Mouse (Mus musculus): Measurements from ENCODE around the gene Apoa2. TPM values are rescaled to one million over a fixed set of nuclear protein-coding genes. Genes with fewer than 3 reads are reported as not detected.

Apoa2 gene
- polyA plus RNA-seq, 1 experiment: not detected

GRCm38 (mm10) chr1:171213801-171214496, 10.9 kb upstream of the Apoa2 start, which contains the start of gene Nr1i3:
Gene Nr1i3 (plus strand): TSS chr1:171213970.
- H3K4me3 ChIP-seq: no peak within 1 kb of the TSS

GRCm38 (mm10) chr1:171216241-171216955, 8.5 kb upstream of the Apoa2 start:
- no peak overlapping the region for H3ac ChIP-seq (ENCODE audit: control insufficient read depth, insufficient read length)
- H3K4me2 ChIP-seq (ENCODE audit: low read depth): no peak overlapping the region
- H3K36me3 ChIP-seq (ENCODE audit: control insufficient read depth, insufficient read depth): peaks cover 4% of the 10 kb centered on the region
- H3K27me3 ChIP-seq (ENCODE audit: control insufficient read depth, insufficient read depth, insufficient read length): no peaks in the 10 kb centered on the region
- no peak for TF ChIP-seq CEBPB (IDR thresholded peaks at IDR 0.05; ENCODE audit: insufficient read depth, poor library complexity, severe bottlenecking)
- TF ChIP-seq TCF3 (IDR thresholded peaks at IDR 0.05; ENCODE audit: insufficient read length, low read depth): no peak
- TF ChIP-seq MYOG (IDR thresholded peaks at IDR 0.05; ENCODE audit: control insufficient read depth in 1 of 3, insufficient read depth in 1 of 3, insufficient read length in 2 of 3, low read depth in 2 of 3): no peak
- TF ChIP-seq TCF12 (IDR thresholded peaks at IDR 0.05; ENCODE audit: insufficient read depth, poor library complexity, severe bottlenecking): no peak
- TF ChIP-seq MYOD1 (IDR thresholded peaks at IDR 0.05; ENCODE audit: control insufficient read depth in 1 of 3, insufficient read length in 2 of 3, low read depth in 2 of 3): no peak
- no peak for TF ChIP-seq E2F4 (IDR thresholded peaks at IDR 0.05; ENCODE audit: insufficient read depth)
- TF ChIP-seq REST (IDR thresholded peaks at IDR 0.05; ENCODE audit: insufficient read depth, insufficient read length): no peak
- TF ChIP-seq POLR2A (IDR thresholded peaks at IDR 0.05; ENCODE audit: insufficient read length, low read depth): no peak
- no peak for TF ChIP-seq POLR2AphosphoS2 (IDR thresholded peaks at IDR 0.05; ENCODE audit: insufficient read length, low read depth)
- TF ChIP-seq SRF (IDR thresholded peaks at IDR 0.05; ENCODE audit: control insufficient read depth, insufficient read length, low read depth): no peak
- no peak for TF ChIP-seq USF1 (IDR thresholded peaks at IDR 0.05; ENCODE audit: low read depth)
- TF ChIP-seq MAX (IDR thresholded peaks at IDR 0.05; ENCODE audit: low read depth): no peak
- no peak overlapping the region for H3K4me3 ChIP-seq
- no peaks in the 10 kb centered on the region for H3K79me2 ChIP-seq (ENCODE audit: control insufficient read depth, insufficient read depth)

More at GRCm38 (mm10) chr1:171213801-171214496, 10.9 kb upstream of the Apoa2 start, which contains the start of gene Nr1i3:
- peaks cover 3% of the 10 kb centered on the region for H3K36me3 ChIP-seq (ENCODE audit: control insufficient read depth, insufficient read depth)
- TF ChIP-seq MAX (IDR thresholded peaks at IDR 0.05; ENCODE audit: low read depth) (no peak), SRF (IDR thresholded peaks at IDR 0.05; ENCODE audit: control insufficient read depth, insufficient read length, low read depth) (no peak), CEBPB (IDR thresholded peaks at IDR 0.05; ENCODE audit: insufficient read depth, poor library complexity, severe bottlenecking) (no peak), E2F4 (IDR thresholded peaks at IDR 0.05; ENCODE audit: insufficient read depth) (no peak), USF1 (IDR thresholded peaks at IDR 0.05; ENCODE audit: low read depth) (no peak), REST (IDR thresholded peaks at IDR 0.05; ENCODE audit: insufficient read depth, insufficient read length) (no peak), MYOG (IDR thresholded peaks at IDR 0.05; ENCODE audit: control insufficient read depth in 1 of 3, insufficient read depth in 1 of 3, insufficient read length in 2 of 3, low read depth in 2 of 3) (no peak), POLR2AphosphoS2 (IDR thresholded peaks at IDR 0.05; ENCODE audit: insufficient read length, low read depth) (no peak), POLR2A (IDR thresholded peaks at IDR 0.05; ENCODE audit: insufficient read length, low read depth) (no peak), TCF3 (IDR thresholded peaks at IDR 0.05; ENCODE audit: insufficient read length, low read depth) (no peak), TCF12 (IDR thresholded peaks at IDR 0.05; ENCODE audit: insufficient read depth, poor library complexity, severe bottlenecking) (no peak), MYOD1 (IDR thresholded peaks at IDR 0.05; ENCODE audit: control insufficient read depth in 1 of 3, insufficient read length in 2 of 3, low read depth in 2 of 3) (no peak)
- H3K79me2 ChIP-seq (ENCODE audit: control insufficient read depth, insufficient read depth): no peaks in the 10 kb centered on the region
- H3ac ChIP-seq (ENCODE audit: control insufficient read depth, insufficient read length): no peak within 1 kb of the TSS
- no peak within 1 kb of the TSS for H3K4me2 ChIP-seq (ENCODE audit: low read depth)
- no peaks in the 10 kb centered on the region for H3K27me3 ChIP-seq (ENCODE audit: control insufficient read depth, insufficient read depth, insufficient read length)

- Histone ChIP-seq H3K79me2 (ENCODE audit: control insufficient read depth, insufficient read depth) (no peaks in the 10 kb centered on the region), H3K4me2 (ENCODE audit: low read depth) (peak overlapping the region; percentile 97), H3K4me3 (peak overlapping the region; percentile 70), H3K36me3 (ENCODE audit: control insufficient read depth, insufficient read depth) (peaks cover 4% of the 10 kb centered on the region), H3K27me3 (ENCODE audit: control insufficient read depth, insufficient read depth, insufficient read length) (no peaks in the 10 kb centered on the region), H3ac (ENCODE audit: control insufficient read depth, insufficient read length) (no peak overlapping the region)
- peak in 2 of 3 experiments; percentile 16 to 24 for TF ChIP-seq MYOD1 (IDR thresholded peaks at IDR 0.05; ENCODE audit: control insufficient read depth in 1 of 3, insufficient read length in 2 of 3, low read depth in 2 of 3)
- no peak for TF ChIP-seq TCF3 (IDR thresholded peaks at IDR 0.05; ENCODE audit: insufficient read length, low read depth)
- TF ChIP-seq POLR2A (IDR thresholded peaks at IDR 0.05; ENCODE audit: insufficient read length, low read depth): no peak
Observed at GRCm38 (mm10) chr1:171220871-171221270, 4.0 kb upstream of the Apoa2 start.

- no peak overlapping the region for H3ac ChIP-seq (ENCODE audit: control insufficient read depth, insufficient read length)
- H3K4me3 ChIP-seq: peak overlapping the region; percentile 70
- H3K4me2 ChIP-seq (ENCODE audit: low read depth): peak overlapping the region; percentile 97
- H3K27me3 ChIP-seq (ENCODE audit: control insufficient read depth, insufficient read depth, insufficient read length): no peaks in the 10 kb centered on the region
- no peaks in the 10 kb centered on the region for H3K79me2 ChIP-seq (ENCODE audit: control insufficient read depth, insufficient read depth)
- TF ChIP-seq POLR2A (IDR thresholded peaks at IDR 0.05; ENCODE audit: insufficient read length, low read depth): no peak
- TF ChIP-seq E2F4 (IDR thresholded peaks at IDR 0.05; ENCODE audit: insufficient read depth): no peak
- TF ChIP-seq POLR2AphosphoS2 (IDR thresholded peaks at IDR 0.05; ENCODE audit: insufficient read length, low read depth): no peak
- no peak for TF ChIP-seq REST (IDR thresholded peaks at IDR 0.05; ENCODE audit: insufficient read depth, insufficient read length)
- TF ChIP-seq TCF12 (IDR thresholded peaks at IDR 0.05; ENCODE audit: insufficient read depth, poor library complexity, severe bottlenecking): no peak
- TF ChIP-seq CEBPB (IDR thresholded peaks at IDR 0.05; ENCODE audit: insufficient read depth, poor library complexity, severe bottlenecking): no peak
- TF ChIP-seq USF1 (IDR thresholded peaks at IDR 0.05; ENCODE audit: low read depth): no peak
- no peak for TF ChIP-seq SRF (IDR thresholded peaks at IDR 0.05; ENCODE audit: control insufficient read depth, insufficient read length, low read depth)
- TF ChIP-seq MYOG (IDR thresholded peaks at IDR 0.05; ENCODE audit: control insufficient read depth in 1 of 3, insufficient read depth in 1 of 3, insufficient read length in 2 of 3, low read depth in 2 of 3): no peak
- TF ChIP-seq TCF3 (IDR thresholded peaks at IDR 0.05; ENCODE audit: insufficient read length, low read depth): no peak
- no peak for TF ChIP-seq MAX (IDR thresholded peaks at IDR 0.05; ENCODE audit: low read depth)
- TF ChIP-seq MYOD1 (IDR thresholded peaks at IDR 0.05; ENCODE audit: control insufficient read depth in 1 of 3, insufficient read length in 2 of 3, low read depth in 2 of 3): no peak
- peaks cover 4% of the 10 kb centered on the region for H3K36me3 ChIP-seq (ENCODE audit: control insufficient read depth, insufficient read depth)
Observed at GRCm38 (mm10) chr1:171221281-171222193, 3.3 kb upstream of the Apoa2 start.

Data from myocyte (in vitro differentiated cells).